Mouse (Mus musculus) neural tube, embryonic 13.5 days (tissue): ENCODE results near the gene Wdr59. TPM values are rescaled to one million over a fixed set of nuclear protein-coding genes. Genes with fewer than 3 reads are reported as not detected.
A peak's percentile ranks its signal among the peaks of the same experiment; 100 is the strongest.

Experiments
- ATAC-seq: fragments of 200-750 bp; cut with Nextera tagmentation; 2 replicates; pipeline ENCODE4 v1.8.0; 2017; ENCODE audit warnings: low read depth, mild to moderate bottlenecking, moderate TSS enrichment, moderate library complexity
- H3K27ac ChIP-seq: fragments of 300-500 bp; sonication (generic); replicated peaks from 2 replicates; pipeline ENCODE4 v1.5.1; 2015; ENCODE audit warnings: moderate library complexity, mild to moderate bottlenecking, inconsistent platforms
- H3K27me3 ChIP-seq: fragments of 300-500 bp; sonication (generic); 2 replicates; pipeline ENCODE4 v1.6.1; 2015; ENCODE audit warnings: mild to moderate bottlenecking, inconsistent platforms
- H3K36me3 ChIP-seq: fragments of 300-500 bp; sonication (generic); 2 replicates; pipeline ENCODE4 v1.6.1; 2015; ENCODE audit warnings: mild to moderate bottlenecking, inconsistent platforms
- H3K4me1 ChIP-seq: fragments of 300-500 bp; sonication (generic); replicated peaks from 2 replicates; pipeline ENCODE4 v1.6.1; 2015; ENCODE audit warnings: inconsistent platforms
- H3K4me2 ChIP-seq: fragments of 300-500 bp; sonication (generic); 2 replicates; pipeline ENCODE4 v1.6.1; 2015; ENCODE audit warnings: inconsistent platforms, mild to moderate bottlenecking, moderate library complexity
- H3K4me3 ChIP-seq: fragments of 300-500 bp; sonication (generic); 2 replicates; pipeline ENCODE4 v1.5.1; 2015; ENCODE audit warnings: mild to moderate bottlenecking, inconsistent platforms
- H3K9ac ChIP-seq: fragments of 300-500 bp; sonication (generic); 2 replicates; pipeline ENCODE4 v1.6.1; 2015; ENCODE audit warnings: moderate library complexity, mild to moderate bottlenecking, inconsistent platforms
- H3K9me3 ChIP-seq: fragments of 300-500 bp; sonication (generic); 2 replicates; pipeline ENCODE4 v1.6.1; 2016; ENCODE audit warnings: inconsistent platforms
- WGBS: fragments of 180-500 bp; shearing (Covaris S2); methylation state at CpG from one replicate; pipeline ENCODE4 v1.1.7; 2015; 5-methylcytosine and 5-hydroxymethylcytosine counted together
- polyA plus RNA-seq: library from polyadenylated mRNA; unstranded; fragments of >200 nt; fragmentation: Nextera tagmentation; extraction: Ambion mirVana; gene quantifications from 2 replicates; pipeline ENCODE4 v1.2.1, GENCODE M21; 2015

Wdr59 gene
- polyA plus RNA-seq, 1 experiment from 2014 or later = 8.5 TPM

GRCm38 (mm10) chr8:111480691-111481090 lies 41.2 kb downstream of the Wdr59 start:
- ATAC-seq = no peak
- Histone ChIP-seq H3K9me3 (no peaks in the 10 kb centered on the region), H3K9ac (no peak overlapping the region), H3K36me3 (peaks cover 72% of the 10 kb centered on the region), H3K4me3 (no peak overlapping the region), H3K4me1 (no peaks in the 10 kb centered on the region), H3K4me2 (no peak overlapping the region), H3K27ac (no peak overlapping the region), H3K27me3 (no peaks in the 10 kb centered on the region)
- 96% methylated on average over 8 of the region's 8 CpGs for WGBS

GRCm38 (mm10) chr8:111477761-111478465 lies 44.0 kb downstream of the Wdr59 start:
- H3K9me3 ChIP-seq = no peaks in the 10 kb centered on the region
- H3K36me3 ChIP-seq = peaks cover 57% of the 10 kb centered on the region
- no peak overlapping the region for H3K9ac ChIP-seq
- no peaks in the 10 kb centered on the region for H3K4me1 ChIP-seq
- no peak overlapping the region for H3K27ac ChIP-seq
- WGBS = 64% methylated on average over 5 of the region's 5 CpGs
- no peak overlapping the region for H3K4me3 ChIP-seq
- no peak for ATAC-seq
- no peak overlapping the region for H3K4me2 ChIP-seq
- H3K27me3 ChIP-seq = no peaks in the 10 kb centered on the region

- no peak overlapping the region for H3K4me2 ChIP-seq
- H3K9ac ChIP-seq = no peak overlapping the region
- H3K27me3 ChIP-seq = no peaks in the 10 kb centered on the region
- peaks cover 23% of the 10 kb centered on the region for H3K36me3 ChIP-seq
- H3K27ac ChIP-seq = peak overlapping the region; percentile 14; the same call in 1 of the 2 replicates
- no peaks in the 10 kb centered on the region for H3K9me3 ChIP-seq
- peaks cover 25% of the 10 kb centered on the region for H3K4me1 ChIP-seq
- 73% methylated on average over 12 of the region's 12 CpGs for whole genome bisulfite sequencing
- no peak overlapping the region for H3K4me3 ChIP-seq
- ATAC-seq = no peak
Measured at GRCm38 (mm10) chr8:111471526-111472081, 50.3 kb downstream of the Wdr59 start.

GRCm38 (mm10) chr8:111469013-111469412 lies 52.9 kb downstream of the Wdr59 start:
- H3K27me3 ChIP-seq = no peaks in the 10 kb centered on the region
- H3K4me3 ChIP-seq = no peak overlapping the region
- no peak overlapping the region; the same call in 1 of the 2 replicates for H3K27ac ChIP-seq
- H3K9me3 ChIP-seq = no peaks in the 10 kb centered on the region
- H3K4me1 ChIP-seq = peaks cover 25% of the 10 kb centered on the region
- peaks cover 14% of the 10 kb centered on the region for H3K36me3 ChIP-seq
- WGBS = 33% methylated on average over 6 of the region's 6 CpGs
- H3K9ac ChIP-seq = no peak overlapping the region
- 0 out of 2 replicates have a peak, but pooled peaks have one; percentile 56 for ATAC-seq
- H3K4me2 ChIP-seq = no peak overlapping the region

GRCm38 (mm10) chr8:111465341-111465740 lies 56.6 kb downstream of the Wdr59 start:
- Histone ChIP-seq H3K4me1 (peaks cover 20% of the 10 kb centered on the region), H3K36me3 (peaks cover 37% of the 10 kb centered on the region), H3K27me3 (no peaks in the 10 kb centered on the region), H3K9me3 (no peaks in the 10 kb centered on the region), H3K4me3 (no peak overlapping the region), H3K27ac (no peak overlapping the region), H3K4me2 (no peak overlapping the region), H3K9ac (no peak overlapping the region)
- no peak for ATAC-seq
- WGBS = 84% methylated on average over 1 of the region's 1 CpGs

- H3K9me3 ChIP-seq = no peaks in the 10 kb centered on the region
- peaks cover 18% of the 10 kb centered on the region for H3K4me1 ChIP-seq
- no peak overlapping the region for H3K4me3 ChIP-seq
- no peak for ATAC-seq
- no peak overlapping the region for H3K4me2 ChIP-seq
- H3K9ac ChIP-seq = no peak overlapping the region
- no peaks in the 10 kb centered on the region for H3K27me3 ChIP-seq
- H3K36me3 ChIP-seq = peaks cover 38% of the 10 kb centered on the region
- H3K27ac ChIP-seq = no peak overlapping the region
- WGBS = 78% methylated on average over 4 of the region's 4 CpGs
Measured at GRCm38 (mm10) chr8:111464526-111464925, 57.4 kb downstream of the Wdr59 start.

- no peak for ATAC-seq
- no peaks in the 10 kb centered on the region for H3K27me3 ChIP-seq
- H3K4me2 ChIP-seq = no peak overlapping the region
- H3K9ac ChIP-seq = no peak overlapping the region
- no peaks in the 10 kb centered on the region for H3K4me1 ChIP-seq
- H3K27ac ChIP-seq = no peak overlapping the region
- no peak overlapping the region for H3K4me3 ChIP-seq
- peaks cover 38% of the 10 kb centered on the region for H3K36me3 ChIP-seq
- WGBS = 84% methylated on average over 4 of the region's 4 CpGs
- no peaks in the 10 kb centered on the region for H3K9me3 ChIP-seq
Measured at GRCm38 (mm10) chr8:111449671-111450070, 72.2 kb downstream of the Wdr59 start.

GRCm38 (mm10) chr8:111445960-111446660 lies 75.8 kb downstream of the Wdr59 start:
- Histone ChIP-seq H3K9me3 (no peaks in the 10 kb centered on the region), H3K36me3 (peaks cover 26% of the 10 kb centered on the region), H3K4me2 (no peak overlapping the region), H3K9ac (no peak overlapping the region; the same call in 1 of the 2 replicates), H3K4me1 (no peaks in the 10 kb centered on the region), H3K27ac (no peak overlapping the region), H3K27me3 (no peaks in the 10 kb centered on the region), H3K4me3 (no peak overlapping the region)
- 71% methylated on average over 4 of the region's 4 CpGs for WGBS
- ATAC-seq = no peak

- no peak overlapping the region for H3K4me2 ChIP-seq
- WGBS = 89% methylated on average over 18 of the region's 18 CpGs
- no peaks in the 10 kb centered on the region for H3K27me3 ChIP-seq
- H3K4me1 ChIP-seq = no peaks in the 10 kb centered on the region
- no peaks in the 10 kb centered on the region for H3K9me3 ChIP-seq
- no peak overlapping the region for H3K4me3 ChIP-seq
- H3K9ac ChIP-seq = no peak overlapping the region; the same call in 1 of the 2 replicates
- no peak overlapping the region for H3K27ac ChIP-seq
- peaks cover 21% of the 10 kb centered on the region for H3K36me3 ChIP-seq
- ATAC-seq = no peak
Measured at GRCm38 (mm10) chr8:111445558-111445957, 76.3 kb downstream of the Wdr59 start.

- H3K4me1 ChIP-seq = no peaks in the 10 kb centered on the region
- no peak overlapping the region for H3K4me3 ChIP-seq
- no peaks in the 10 kb centered on the region for H3K27me3 ChIP-seq
- no peak overlapping the region for H3K27ac ChIP-seq
- H3K4me2 ChIP-seq = no peak overlapping the region
- H3K9me3 ChIP-seq = no peaks in the 10 kb centered on the region
- H3K36me3 ChIP-seq = peaks cover 10% of the 10 kb centered on the region; the same call in 1 of the 2 replicates
- 85% methylated on average over 4 of the region's 4 CpGs for WGBS
- H3K9ac ChIP-seq = no peak overlapping the region
- ATAC-seq = no peak
Measured at GRCm38 (mm10) chr8:111444245-111444644, 77.6 kb downstream of the Wdr59 start.

GRCm38 (mm10) chr8:111439189-111439588 lies 82.7 kb downstream of the Wdr59 start:
- Histone ChIP-seq H3K4me3 (no peak overlapping the region), H3K4me2 (no peak overlapping the region), H3K27ac (no peak overlapping the region), H3K36me3 (no peaks in the 10 kb centered on the region), H3K9me3 (no peaks in the 10 kb centered on the region), H3K27me3 (no peaks in the 10 kb centered on the region), H3K4me1 (no peaks in the 10 kb centered on the region), H3K9ac (no peak overlapping the region)
- ATAC-seq = no peak
- 23% methylated on average over 9 of the region's 9 CpGs for WGBS

GRCm38 (mm10) chr8:111435071-111435828 lies 86.6 kb downstream of the Wdr59 start:
- Histone ChIP-seq H3K4me2 (no peak overlapping the region), H3K27ac (no peak overlapping the region), H3K27me3 (no peaks in the 10 kb centered on the region), H3K9ac (no peak overlapping the region), H3K4me3 (no peak overlapping the region), H3K36me3 (no peaks in the 10 kb centered on the region), H3K4me1 (no peaks in the 10 kb centered on the region), H3K9me3 (no peaks in the 10 kb centered on the region)
- ATAC-seq = no peak
- 60% methylated on average over 11 of the region's 11 CpGs for WGBS
